Comparison of ENCODE assay signal across 8 mouse cellular contexts in the genomic region with DNA sequence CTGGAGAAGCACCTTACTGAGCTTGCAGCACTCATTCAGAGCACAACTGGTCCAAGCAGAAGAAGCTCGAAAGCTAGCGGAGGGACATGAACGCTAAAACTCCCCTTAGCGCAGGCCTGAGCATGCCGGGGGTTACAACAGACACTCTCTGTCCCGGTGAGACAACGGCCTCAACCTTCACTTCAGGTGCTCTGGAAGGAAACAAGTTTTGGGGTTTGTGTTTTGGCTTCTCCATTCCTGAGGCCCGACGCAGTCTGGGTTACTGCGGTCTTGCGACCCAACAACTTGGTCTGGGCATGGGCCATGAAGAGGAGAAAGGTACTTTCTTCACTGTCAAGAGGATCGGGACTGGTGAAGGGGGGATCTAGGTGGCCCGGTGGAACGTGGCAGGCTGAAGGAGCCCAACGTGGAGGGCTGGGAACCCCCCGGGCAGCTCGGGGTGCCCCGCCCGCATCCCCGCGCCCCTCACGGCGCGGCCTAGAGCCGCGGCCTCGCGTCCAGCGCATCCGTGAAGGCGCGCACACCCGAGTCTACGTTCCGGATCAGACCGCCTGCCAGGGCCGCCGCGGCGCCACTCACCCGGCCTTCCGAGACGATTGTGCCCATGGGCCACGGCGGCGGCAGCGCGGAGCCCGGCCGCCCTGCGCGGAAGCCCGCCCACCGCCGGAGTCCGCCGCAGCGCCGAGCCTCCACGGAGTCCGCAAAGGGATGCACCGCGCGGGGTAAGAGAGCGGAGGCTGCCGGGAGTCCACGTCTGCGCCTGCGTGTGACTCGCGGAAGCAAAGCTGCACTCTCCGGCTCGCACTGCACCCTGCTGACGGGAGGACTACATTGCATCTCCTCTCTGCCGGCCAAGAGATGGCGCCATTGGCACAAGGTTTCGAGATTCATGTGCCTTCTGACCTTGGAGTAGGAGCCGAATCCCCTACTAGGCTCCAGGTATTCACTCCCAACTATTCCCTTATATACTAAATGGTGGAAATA. TPM values are rescaled to one million over a fixed set of nuclear protein-coding genes. Genes with fewer than 3 reads are reported as not detected.
DNase-seq lines count a peak whose midpoint lies in the region; ATAC-seq lines count a peak whose summit lies in the region.

No protein-coding gene starts in this region.

- peak; percentile 77 for DNase-seq in c-Kit-negative CD71-positive TER-119-positive erythroid progenitor cells, embryonic 14.5 days (ENCODE audit: low read depth, low spot score)
- peak; percentile 91 for DNase-seq in fibroblast of lung, adult 2 months (ENCODE audit: low read depth)
- DNase-seq in kidney, postnatal 14 days: peak; percentile 95
- DNase-seq in liver, embryonic 13.5 days: peak; percentile 90
- DNase-seq in neural tube, embryonic 10.5 days (ENCODE audit: extremely low spot score, low spot score): peak; percentile 92

- WGBS in heart, embryonic 14.5 days: under 1% methylated on average over 65 of the region's 78 CpGs
- under 1% methylated on average over 71 of the region's 78 CpGs for WGBS in liver, embryonic 13.5 days (ENCODE audit: insufficient replicate concordance)
- under 1% methylated on average over 76 of the region's 78 CpGs for WGBS in stomach, embryonic 16.5 days

- H3K9ac ChIP-seq in heart, embryonic 14.5 days (ENCODE audit: low read length): peak overlapping the region; percentile 98
- H3K9ac ChIP-seq in liver, embryonic 13.5 days: peak overlapping the region; percentile 91
- H3K9ac ChIP-seq in stomach, embryonic 16.5 days (ENCODE audit: low read length): peak overlapping the region; percentile 96

- H3K36me3 ChIP-seq in heart, embryonic 14.5 days (ENCODE audit: control insufficient read depth, insufficient read depth, low read length): peaks cover 29% of the 10 kb centered on the region
- H3K36me3 ChIP-seq in liver, embryonic 13.5 days: peaks cover 30% of the 10 kb centered on the region
- 0 out of 2 replicates have a peak, but pooled peaks cover 9% of the 10 kb centered on the region for H3K36me3 ChIP-seq in stomach, embryonic 16.5 days (ENCODE audit: control insufficient read depth, insufficient read depth, low read length)

- H3K4me1 ChIP-seq in heart, embryonic 14.5 days (ENCODE audit: control insufficient read depth in 2 of 2, insufficient read depth in 2 of 2, low read length in 2 of 2): peaks cover 3 to 7% of the 10 kb centered on the region in 2 experiments; a peak in 2 of 4 replicates
- H3K4me1 ChIP-seq in liver, embryonic 13.5 days (replicated peaks): peaks cover 20% of the 10 kb centered on the region
- H3K4me1 ChIP-seq in stomach, embryonic 16.5 days (ENCODE audit: control insufficient read depth, insufficient read depth, low read length): peaks cover 10% of the 10 kb centered on the region

- peak overlapping the region; percentile 84 for H3K4me2 ChIP-seq in heart, embryonic 14.5 days (ENCODE audit: low read length)
- H3K4me2 ChIP-seq in liver, embryonic 13.5 days: peak overlapping the region; percentile 87
- peak overlapping the region; percentile 91 for H3K4me2 ChIP-seq in stomach, embryonic 16.5 days (ENCODE audit: low read depth, low read length)

- ATAC-seq in CD4-positive, CD25-positive, alpha-beta regulatory T cell, adult 4 months: peak; percentile 98
- ATAC-seq in heart, embryonic 14.5 days (ENCODE audit: insufficient number of reproducible peaks, insufficient read depth, low FRiP score, low read depth): peak; percentile 96
- ATAC-seq in liver, embryonic 13.5 days (ENCODE audit: low read depth): peak; percentile 98
- ATAC-seq in stomach, embryonic 16.5 days (ENCODE audit: insufficient read depth, low FRiP score): peak; percentile 98

- H3K9me3 ChIP-seq in heart, embryonic 14.5 days (ENCODE audit: control insufficient read depth, low read length): no peaks in the 10 kb centered on the region
- no peaks in the 10 kb centered on the region for H3K9me3 ChIP-seq in liver, embryonic 13.5 days (replicated peaks)
- no peaks in the 10 kb centered on the region for H3K9me3 ChIP-seq in stomach, embryonic 16.5 days (replicated peaks; ENCODE audit: control insufficient read depth, low read length)

- peak overlapping the region; percentile 9 to 62; a peak in 3 of 4 replicates for H3K27ac ChIP-seq in heart, embryonic 14.5 days (replicated peaks in 1 of 2; ENCODE audit: control insufficient read depth in 1 of 2, insufficient read depth in 1 of 2, low read depth in 2 of 2, low read length in 2 of 2)
- peak overlapping the region; percentile 44 for H3K27ac ChIP-seq in liver, embryonic 13.5 days
- H3K27ac ChIP-seq in stomach, embryonic 16.5 days (ENCODE audit: low read length): peak overlapping the region; percentile 51; the same call in 1 of the 2 replicates

- no peaks in the 10 kb centered on the region for H3K27me3 ChIP-seq in heart, embryonic 14.5 days (ENCODE audit: control insufficient read depth, insufficient read depth, low read length)
- no peaks in the 10 kb centered on the region for H3K27me3 ChIP-seq in liver, embryonic 13.5 days
- H3K27me3 ChIP-seq in stomach, embryonic 16.5 days (ENCODE audit: control insufficient read depth, insufficient read depth, low read length): no peaks in the 10 kb centered on the region

- peak overlapping the region; percentile 87 to 97 for H3K4me3 ChIP-seq in heart, embryonic 14.5 days (ENCODE audit: control insufficient read depth in 1 of 2, insufficient read depth in 1 of 2, low read depth in 1 of 2, low read length in 2 of 2)
- H3K4me3 ChIP-seq in liver, embryonic 13.5 days (replicated peaks): peak overlapping the region; percentile 93
- H3K4me3 ChIP-seq in stomach, embryonic 16.5 days (replicated peaks; ENCODE audit: low read length): peak overlapping the region; percentile 73

RNA-seq across cellular contexts. Expression of gene Rbm17, which starts 1.2 kb away (rescaled TPM):
- polyA plus RNA-seq in CD4-positive, CD25-positive, alpha-beta regulatory T cell, adult 4 months (2017; shearing (Covaris generic)): 10 to 100 TPM; 34.7 TPM
- 78.7 and 89.0 TPM in 2 replicates for polyA plus RNA-seq in heart, embryonic 14.5 days (2014; fragmentation: Nextera tagmentation; extraction: Ambion mirVana)
- polyA plus RNA-seq in liver, embryonic 13.5 days (2015; fragmentation: Nextera tagmentation; extraction: Ambion mirVana): 76.9 and 93.6 TPM in 2 replicates
- 121 TPM in 2 replicates for polyA plus RNA-seq in stomach, embryonic 16.5 days (2015; fragmentation: Nextera tagmentation; extraction: Ambion mirVana)

RNA-seq across cellular contexts. Expression of gene Gm17490, which starts 23.3 kb away (rescaled TPM):
- not detected for polyA plus RNA-seq in CD4-positive, CD25-positive, alpha-beta regulatory T cell, adult 4 months (2017; shearing (Covaris generic))
- polyA plus RNA-seq in heart, embryonic 14.5 days (2014; fragmentation: Nextera tagmentation; extraction: Ambion mirVana): not detected in 2 replicates
- not detected in 2 replicates for polyA plus RNA-seq in liver, embryonic 13.5 days (2015; fragmentation: Nextera tagmentation; extraction: Ambion mirVana)
- polyA plus RNA-seq in stomach, embryonic 16.5 days (2015; fragmentation: Nextera tagmentation; extraction: Ambion mirVana): not detected in 2 replicates

RNA-seq across cellular contexts. Expression of gene Il2ra, which starts 39.8 kb away (rescaled TPM):
- polyA plus RNA-seq in CD4-positive, CD25-positive, alpha-beta regulatory T cell, adult 4 months (2017; shearing (Covaris generic)): 100 to 1,000 TPM; 347 to 420 TPM
- not detected in 2 replicates for polyA plus RNA-seq in heart, embryonic 14.5 days (2014; fragmentation: Nextera tagmentation; extraction: Ambion mirVana)
- not detected in 2 replicates for polyA plus RNA-seq in liver, embryonic 13.5 days (2015; fragmentation: Nextera tagmentation; extraction: Ambion mirVana)
- polyA plus RNA-seq in stomach, embryonic 16.5 days (2015; fragmentation: Nextera tagmentation; extraction: Ambion mirVana): not detected in 2 replicates

RNA-seq across cellular contexts. Expression of gene Pfkfb3, which starts 48.9 kb away (rescaled TPM):
- 10 to 100 TPM; 17.6 to 22.7 TPM for polyA plus RNA-seq in CD4-positive, CD25-positive, alpha-beta regulatory T cell, adult 4 months (2017; shearing (Covaris generic))
- 9.2 and 11.6 TPM in 2 replicates for polyA plus RNA-seq in heart, embryonic 14.5 days (2014; fragmentation: Nextera tagmentation; extraction: Ambion mirVana)
- polyA plus RNA-seq in liver, embryonic 13.5 days (2015; fragmentation: Nextera tagmentation; extraction: Ambion mirVana): 7.2 and 8.5 TPM in 2 replicates
- 16.1 and 20.6 TPM in 2 replicates for polyA plus RNA-seq in stomach, embryonic 16.5 days (2015; fragmentation: Nextera tagmentation; extraction: Ambion mirVana)

Comparison
In these comparisons a context has a peak if more than half of its experiments do, and no peak if none do; other contexts are left out.
1. Peak in every context shown above with its lines: DNase-seq, ATAC-seq, H3K4me3 ChIP-seq and H3K27ac ChIP-seq.
2. RNA of gene Il2ra, which starts 39.8 kb away (polyA plus RNA-seq): 347 to 420 TPM in CD4-positive, CD25-positive, alpha-beta regulatory T cell, adult 4 months; not detected in heart, embryonic 14.5 days, not detected in liver, embryonic 13.5 days and not detected in stomach, embryonic 16.5 days; every median in the first group is over 100 times any median in the second.